25 mouse cellular contexts compared by ENCODE assay signal in the genomic region with DNA sequence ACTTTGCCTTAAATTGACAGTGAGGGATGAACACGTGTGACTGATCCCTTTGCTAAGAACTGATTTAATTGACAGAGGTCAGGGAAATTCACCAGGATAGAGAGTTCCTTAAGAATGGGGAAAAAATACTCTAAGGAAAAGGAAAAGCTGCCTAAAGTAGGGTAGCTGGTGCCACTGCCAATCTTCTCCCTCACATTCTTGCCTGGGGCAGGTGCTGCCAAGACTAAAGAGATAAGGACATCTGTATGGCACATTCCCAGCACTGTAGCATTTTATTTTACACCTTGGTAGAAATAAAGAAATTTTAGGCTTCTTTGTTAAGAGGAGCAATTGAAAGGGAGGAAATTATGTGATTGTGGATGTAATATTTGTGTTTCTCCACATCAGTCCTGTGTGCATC.
DNase-seq lines count a peak whose midpoint lies in the region; ATAC-seq lines count a peak whose summit lies in the region.
"Had no signal": no experiment of that assay in that cellular context is flagged by ENCODE, and none has a peak within 500 bp of the region (broad histone marks: within the 10 kb centered on the region; RNA-seq: fewer than 3 reads in every experiment).

No protein-coding gene starts in this region.

- H3K27ac ChIP-seq in midbrain, embryonic 16.5 days (ENCODE audit: low read length) = no peak overlapping the region
- H3K27ac ChIP-seq in midbrain, embryonic 11.5 days (ENCODE audit: low read depth, low read length) = no peak overlapping the region
- H3K27ac ChIP-seq: embryonic facial prominence, embryonic 10.5 days; embryonic facial prominence, embryonic 13.5 days; heart, adult 2 months; hindbrain, embryonic 12.5 days; hindbrain, embryonic 15.5 days had no signal

- no peaks in the 10 kb centered on the region for H3K4me1 ChIP-seq in midbrain, embryonic 16.5 days (ENCODE audit: control insufficient read depth, insufficient read depth, low read length)
- H3K4me1 ChIP-seq in midbrain, embryonic 11.5 days (ENCODE audit: control insufficient read depth, insufficient read depth, low read length) = no peaks in the 10 kb centered on the region
- H3K4me1 ChIP-seq: embryonic facial prominence, embryonic 10.5 days; embryonic facial prominence, embryonic 13.5 days; hindbrain, embryonic 12.5 days; hindbrain, embryonic 15.5 days had no signal

- WGBS in midbrain, embryonic 16.5 days = 17% methylated on average over 1 of the region's 1 CpGs
- WGBS in midbrain, embryonic 11.5 days = 28% methylated on average over 1 of the region's 1 CpGs

- no peak overlapping the region for H3K9ac ChIP-seq in midbrain, embryonic 16.5 days (ENCODE audit: low read depth, low read length)
- no peak overlapping the region for H3K9ac ChIP-seq in midbrain, embryonic 11.5 days (ENCODE audit: low read length)
- H3K9ac ChIP-seq: embryonic facial prominence, embryonic 13.5 days; forebrain, postnatal 0 days; hindbrain, embryonic 12.5 days; hindbrain, embryonic 15.5 days had no signal

- peak; percentile 62 for ATAC-seq in midbrain, embryonic 16.5 days
- no peak for ATAC-seq in midbrain, embryonic 11.5 days (ENCODE audit: low FRiP score)
- 0 out of 2 replicates have a peak, but pooled peaks have one; percentile 39 for ATAC-seq in common myeloid progenitor, adult 5-6 weeks (replicated peaks; ENCODE audit: low read depth, poor library complexity, severe bottlenecking)
- peak; percentile 79 for ATAC-seq in megakaryocyte progenitor cell, adult 5-6 weeks (replicated peaks; ENCODE audit: poor library complexity)
- ATAC-seq: forebrain, embryonic 14.5 days; forebrain, postnatal 0 days; Patski had no signal

- peak; percentile 57 for DNase-seq in heart, adult 11 months
- no peak for DNase-seq in heart, adult 8-10 months (ENCODE audit: low spot score)
- no peak for DNase-seq in midbrain, embryonic 11.5 days (ENCODE audit: low spot score, missing footprints)
- no peak for DNase-seq in left cerebral cortex, adult 11 months (ENCODE audit: low spot score)
- no peak for DNase-seq in thymus, postnatal 36 days
- DNase-seq: adrenal gland, postnatal 10 days; adrenal gland, postnatal 36 days; cerebellum, adult 11 months; cerebellum, adult 2 months; cerebellum, adult 9-11 months; cerebellum, postnatal 25 days; embryo, embryonic 11 days; forebrain, postnatal 0 days; gastrocnemius, postnatal 25 days; heart, adult 2 months had no signal

- no peaks in the 10 kb centered on the region for H3K9me3 ChIP-seq in midbrain, embryonic 16.5 days (replicated peaks; ENCODE audit: control insufficient read depth, low read length, poor library complexity, severe bottlenecking)
- no peaks in the 10 kb centered on the region for H3K9me3 ChIP-seq in midbrain, embryonic 11.5 days (ENCODE audit: control insufficient read depth, low read length)
- H3K9me3 ChIP-seq: embryonic facial prominence, embryonic 10.5 days; embryonic facial prominence, embryonic 13.5 days; hindbrain, embryonic 12.5 days; hindbrain, embryonic 15.5 days had no signal

- H3K4me2 ChIP-seq in midbrain, embryonic 16.5 days (ENCODE audit: low read length) = no peak overlapping the region
- H3K4me2 ChIP-seq in midbrain, embryonic 11.5 days = no peak overlapping the region
- H3K4me2 ChIP-seq: embryonic facial prominence, embryonic 13.5 days; heart, embryonic 11.5 days; hindbrain, embryonic 12.5 days; hindbrain, embryonic 15.5 days had no signal

- H3K4me3 ChIP-seq in midbrain, embryonic 16.5 days (ENCODE audit: low read depth, low read length) = no peak overlapping the region
- H3K4me3 ChIP-seq in midbrain, embryonic 11.5 days (ENCODE audit: low read depth, low read length) = no peak overlapping the region
- H3K4me3 ChIP-seq: embryonic facial prominence, embryonic 10.5 days; embryonic facial prominence, embryonic 13.5 days; heart, adult 2 months; hindbrain, embryonic 12.5 days; hindbrain, embryonic 15.5 days had no signal

- no peaks in the 10 kb centered on the region for H3K36me3 ChIP-seq in midbrain, embryonic 16.5 days (ENCODE audit: control insufficient read depth, insufficient read depth, low read length)
- no peaks in the 10 kb centered on the region for H3K36me3 ChIP-seq in midbrain, embryonic 11.5 days (ENCODE audit: control insufficient read depth, insufficient read depth, low read length)
- H3K36me3 ChIP-seq: embryonic facial prominence, embryonic 10.5 days; embryonic facial prominence, embryonic 13.5 days; hindbrain, embryonic 12.5 days; hindbrain, embryonic 15.5 days had no signal

- H3K27me3 ChIP-seq in midbrain, embryonic 16.5 days (ENCODE audit: control insufficient read depth, insufficient read depth, low read depth, low read length) = no peaks in the 10 kb centered on the region
- H3K27me3 ChIP-seq in midbrain, embryonic 11.5 days (ENCODE audit: control insufficient read depth, insufficient read depth, low read length) = no peaks in the 10 kb centered on the region
- H3K27me3 ChIP-seq: embryonic facial prominence, embryonic 13.5 days; hindbrain, embryonic 12.5 days; hindbrain, embryonic 15.5 days; Patski had no signal
